10 mouse cellular contexts compared by ENCODE assay signal in genomic region chr2:33641859-33642571, GRCm38 (mm10). TPM values are rescaled to one million over a fixed set of nuclear protein-coding genes. Genes with fewer than 3 reads are reported as not detected.
A peak's percentile ranks its signal among the peaks of the same experiment; 100 is the strongest.
DNase-seq lines count a peak whose midpoint lies in the region; ATAC-seq and TF ChIP-seq lines count a peak whose summit lies in the region.
"Had no signal": no experiment of that assay in that cellular context is flagged by ENCODE, and none has a peak within 500 bp of the region (broad histone marks: within the 10 kb centered on the region; RNA-seq: fewer than 3 reads in every experiment).

No protein-coding gene starts in this region.

- no peak for TF ChIP-seq CTCF in stomach, postnatal 0 days (IDR thresholded peaks at IDR 0.05; ENCODE audit: low read depth)

- TF ChIP-seq EP300 in stomach, postnatal 0 days (optimal IDR thresholded peaks at IDR 0.05) = no peak

- WGBS in stomach, embryonic 15.5 days = 1% methylated on average over 40 of the region's 41 CpGs
- WGBS in stomach, postnatal 0 days = 3% methylated on average over 40 of the region's 41 CpGs
- WGBS in limb, embryonic 13.5 days = under 1% methylated on average over 41 of the region's 41 CpGs
- WGBS in neural tube, embryonic 14.5 days = under 1% methylated on average over 40 of the region's 41 CpGs

- no peak overlapping the region for H3K27ac ChIP-seq in stomach, embryonic 15.5 days
- no peak overlapping the region for H3K27ac ChIP-seq in stomach, postnatal 0 days (replicated peaks)
- peak overlapping the region; percentile 90 for H3K27ac ChIP-seq in limb, embryonic 13.5 days
- peak overlapping the region; percentile 89 for H3K27ac ChIP-seq in neural tube, embryonic 14.5 days (ENCODE audit: low read depth, low read length)

- H3K4me3 ChIP-seq in stomach, embryonic 15.5 days (replicated peaks) = no peak overlapping the region; the same call in 1 of the 2 replicates
- H3K4me3 ChIP-seq in stomach, postnatal 0 days (ENCODE audit: low read depth, low read length) = no peak overlapping the region
- H3K4me3 ChIP-seq in limb, embryonic 13.5 days = peak overlapping the region; percentile 69
- H3K4me3 ChIP-seq in neural tube, embryonic 14.5 days (ENCODE audit: low read depth, low read length) = peak overlapping the region; percentile 50
- H3K4me3 ChIP-seq: megakaryocyte, embryonic 14.5 days had no signal

- H3K9ac ChIP-seq in stomach, embryonic 15.5 days = no peak overlapping the region
- no peak overlapping the region for H3K9ac ChIP-seq in stomach, postnatal 0 days (ENCODE audit: low read length)
- H3K9ac ChIP-seq in limb, embryonic 13.5 days = peak overlapping the region; percentile 98
- peak overlapping the region; percentile 80 for H3K9ac ChIP-seq in neural tube, embryonic 14.5 days (replicated peaks; ENCODE audit: low read depth, low read length)

- H3K27me3 ChIP-seq in stomach, embryonic 15.5 days (replicated peaks) = peaks cover 100% of the 10 kb centered on the region
- peaks cover 60% of the 10 kb centered on the region for H3K27me3 ChIP-seq in stomach, postnatal 0 days (ENCODE audit: control insufficient read depth, insufficient read depth, low read length)
- peaks cover 98% of the 10 kb centered on the region for H3K27me3 ChIP-seq in limb, embryonic 13.5 days
- peaks cover 33% of the 10 kb centered on the region for H3K27me3 ChIP-seq in neural tube, embryonic 14.5 days (ENCODE audit: control insufficient read depth, insufficient read depth, low read length)

- no peaks in the 10 kb centered on the region for H3K9me3 ChIP-seq in stomach, embryonic 15.5 days
- H3K9me3 ChIP-seq in stomach, postnatal 0 days (ENCODE audit: control insufficient read depth, low read length) = no peaks in the 10 kb centered on the region
- H3K9me3 ChIP-seq in limb, embryonic 13.5 days = no peaks in the 10 kb centered on the region
- no peaks in the 10 kb centered on the region for H3K9me3 ChIP-seq in neural tube, embryonic 14.5 days (ENCODE audit: control insufficient read depth, low read length)
- H3K9me3 ChIP-seq: megakaryocyte, embryonic 14.5 days had no signal

- peak overlapping the region; percentile 32 for H3K4me2 ChIP-seq in stomach, embryonic 15.5 days
- H3K4me2 ChIP-seq in stomach, postnatal 0 days (replicated peaks; ENCODE audit: low read depth) = no peak overlapping the region
- H3K4me2 ChIP-seq in limb, embryonic 13.5 days (replicated peaks) = peak overlapping the region; percentile 82
- peak overlapping the region; percentile 50 for H3K4me2 ChIP-seq in neural tube, embryonic 14.5 days (ENCODE audit: low read depth, low read length)

- H3K4me1 ChIP-seq in stomach, embryonic 15.5 days = peaks cover 26% of the 10 kb centered on the region
- no peaks in the 10 kb centered on the region for H3K4me1 ChIP-seq in stomach, postnatal 0 days (replicated peaks; ENCODE audit: control insufficient read depth, insufficient read depth)
- H3K4me1 ChIP-seq in limb, embryonic 13.5 days = peaks cover 50% of the 10 kb centered on the region
- H3K4me1 ChIP-seq in neural tube, embryonic 14.5 days (ENCODE audit: control insufficient read depth, insufficient read depth, low read length) = no peaks in the 10 kb centered on the region

- no peak for ATAC-seq in CD4-positive, CD25-positive, alpha-beta regulatory T cell, adult 4 months
- ATAC-seq in stomach, embryonic 15.5 days (ENCODE audit: insufficient read depth, low FRiP score, low read depth) = no peak
- ATAC-seq in stomach, postnatal 0 days (ENCODE audit: low FRiP score, low TSS enrichment) = no peak
- ATAC-seq in limb, embryonic 13.5 days (ENCODE audit: low FRiP score, low read depth) = no peak
- ATAC-seq in neural tube, embryonic 14.5 days (ENCODE audit: low read depth) = no peak

- no peaks in the 10 kb centered on the region for H3K36me3 ChIP-seq in stomach, embryonic 15.5 days
- H3K36me3 ChIP-seq in stomach, postnatal 0 days (ENCODE audit: control insufficient read depth, insufficient read depth, low read length) = no peaks in the 10 kb centered on the region
- H3K36me3 ChIP-seq in limb, embryonic 13.5 days = no peaks in the 10 kb centered on the region
- no peaks in the 10 kb centered on the region for H3K36me3 ChIP-seq in neural tube, embryonic 14.5 days (ENCODE audit: control insufficient read depth, insufficient read depth, low read length)

- DNase-seq in CD4-positive, CD25-positive, alpha-beta regulatory T cell, adult 2 months (ENCODE audit: low read depth, low spot score) = peak; percentile 10
- DNase-seq in stomach, postnatal 0 days (ENCODE audit: low spot score) = no peak
- no peak for DNase-seq in right cerebral cortex, adult 2 months (ENCODE audit: low spot score in 2 of 2)
- DNase-seq in retina, postnatal 1 day = no peak
- DNase-seq: kidney, postnatal 36 days had no signal

RNA-seq across cellular contexts. Expression of gene Lmx1b, which starts 1.7 kb away (rescaled TPM):
- polyA plus RNA-seq in CD4-positive, CD25-positive, alpha-beta regulatory T cell, adult 4 months (2017; shearing (Covaris generic)) = not detected
- polyA plus RNA-seq in stomach, embryonic 15.5 days (2015; fragmentation: Nextera tagmentation; extraction: Ambion mirVana) = 0.04 and 0.09 TPM in 2 replicates
- polyA plus RNA-seq in stomach, postnatal 0 days (2015; fragmentation: Nextera tagmentation; extraction: Ambion mirVana) = 0.07 TPM in 1 of 2 replicates, not detected in the other
- 7.3 and 7.7 TPM in 2 replicates for polyA plus RNA-seq in limb, embryonic 13.5 days (2015; fragmentation: Nextera tagmentation; extraction: Ambion mirVana)
- polyA plus RNA-seq in neural tube, embryonic 14.5 days (2014; fragmentation: Nextera tagmentation; extraction: Ambion mirVana) = 13.1 and 16.3 TPM in 2 replicates

Comparison
In these comparisons a context has a peak if more than half of its experiments do, and no peak if none do; other contexts are left out.
1. H3K27ac ChIP-seq: peak in limb, embryonic 13.5 days (single experiment) and neural tube, embryonic 14.5 days (single experiment); none in stomach, embryonic 15.5 days (single experiment) and stomach, postnatal 0 days (single experiment).
2. H3K4me3 ChIP-seq: peak in limb, embryonic 13.5 days (single experiment) and neural tube, embryonic 14.5 days (single experiment); none in stomach, embryonic 15.5 days (single experiment) and stomach, postnatal 0 days (single experiment).
3. H3K9ac ChIP-seq: peak in limb, embryonic 13.5 days (single experiment) and neural tube, embryonic 14.5 days (single experiment); none in stomach, embryonic 15.5 days (single experiment) and stomach, postnatal 0 days (single experiment).